Mouse (Mus musculus): ENCODE results near the gene Prepl. TPM values are rescaled to one million over a fixed set of nuclear protein-coding genes. Genes with fewer than 3 reads are reported as not detected.

Prepl gene
- polyA plus RNA-seq, 1 experiment from 2014 or later = 9.4 TPM

DNA sequence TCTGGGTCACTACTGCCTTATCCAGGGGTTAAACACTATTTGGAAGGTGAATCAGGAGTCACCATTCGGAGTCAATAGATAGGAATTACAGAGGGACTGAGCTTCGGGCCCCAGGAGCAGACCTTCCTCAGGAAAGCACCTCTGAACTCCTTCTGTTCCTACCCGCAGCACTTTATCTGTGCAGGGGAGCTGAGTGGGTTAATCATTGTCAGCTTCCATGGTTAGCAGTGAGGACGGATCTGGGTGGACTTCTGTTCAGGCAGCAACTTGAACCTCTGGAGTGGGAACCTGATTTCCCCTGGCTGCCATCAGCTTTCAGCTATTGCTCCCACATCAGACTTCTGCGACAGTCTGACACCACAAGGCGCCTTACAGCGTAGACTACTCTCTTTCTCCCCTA lies 49.1 kb downstream of the Prepl start:
- Histone ChIP-seq H3K4me3 (ENCODE audit: low read depth, low read length) (no peak overlapping the region), H3K27ac (ENCODE audit: low read length) (no peak overlapping the region), H3K9me3 (ENCODE audit: low read length) (no peaks in the 10 kb centered on the region), H3K4me2 (replicated peaks; ENCODE audit: low read depth, low read length) (no peak overlapping the region), H3K36me3 (ENCODE audit: insufficient read depth, low read length) (no peaks in the 10 kb centered on the region), H3K9ac (replicated peaks; ENCODE audit: low read depth) (no peak overlapping the region), H3K27me3 (replicated peaks; ENCODE audit: insufficient read depth, low read length) (no peaks in the 10 kb centered on the region), H3K4me1 (ENCODE audit: insufficient read depth, low read depth, low read length) (no peaks in the 10 kb centered on the region)
- WGBS = 38% methylated on average over 7 of the region's 7 CpGs
- ATAC-seq (no peak), DNase-seq (ENCODE audit: low spot score) (no peak)
- no peak for TF ChIP-seq CTCF (IDR thresholded peaks at IDR 0.05)
- TF ChIP-seq EP300 (IDR thresholded peaks at IDR 0.05) = no peak

DNA sequence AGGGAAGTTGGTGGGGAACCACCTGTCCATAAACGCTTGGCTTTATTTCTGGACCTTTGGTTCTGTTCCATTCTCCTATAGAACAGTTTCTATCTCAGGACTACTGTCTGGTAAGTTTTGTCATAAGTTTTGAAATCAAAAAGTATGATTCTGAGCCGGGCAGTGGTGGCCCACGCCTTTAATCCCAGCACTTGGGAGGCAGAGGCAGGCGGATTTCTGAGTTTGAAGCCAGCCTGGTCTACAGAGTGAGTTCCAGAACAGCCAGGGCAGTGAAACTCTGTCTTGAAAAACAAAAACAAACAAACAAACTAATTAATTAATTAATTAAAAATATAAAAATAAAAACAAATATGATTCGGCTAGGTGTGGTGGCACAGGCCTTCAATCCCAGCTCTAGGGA lies 51.3 kb downstream of the Prepl start:
- no peak overlapping the region for H3K4me2 ChIP-seq (replicated peaks; ENCODE audit: low read depth, low read length)
- no peak for DNase-seq (ENCODE audit: low spot score)
- H3K27me3 ChIP-seq (replicated peaks; ENCODE audit: insufficient read depth, low read length) = no peaks in the 10 kb centered on the region
- WGBS = 96% methylated on average over 5 of the region's 5 CpGs
- H3K4me1 ChIP-seq (ENCODE audit: insufficient read depth, low read depth, low read length) = no peaks in the 10 kb centered on the region
- TF ChIP-seq CTCF (IDR thresholded peaks at IDR 0.05) = no peak
- TF ChIP-seq EP300 (IDR thresholded peaks at IDR 0.05) = no peak
- no peak for ATAC-seq
- no peaks in the 10 kb centered on the region for H3K36me3 ChIP-seq (ENCODE audit: insufficient read depth, low read length)
- H3K4me3 ChIP-seq (ENCODE audit: low read depth, low read length) = no peak overlapping the region
- no peak overlapping the region for H3K27ac ChIP-seq (ENCODE audit: low read length)
- H3K9ac ChIP-seq (replicated peaks; ENCODE audit: low read depth) = no peak overlapping the region
- H3K9me3 ChIP-seq (ENCODE audit: low read length) = no peaks in the 10 kb centered on the region

DNA sequence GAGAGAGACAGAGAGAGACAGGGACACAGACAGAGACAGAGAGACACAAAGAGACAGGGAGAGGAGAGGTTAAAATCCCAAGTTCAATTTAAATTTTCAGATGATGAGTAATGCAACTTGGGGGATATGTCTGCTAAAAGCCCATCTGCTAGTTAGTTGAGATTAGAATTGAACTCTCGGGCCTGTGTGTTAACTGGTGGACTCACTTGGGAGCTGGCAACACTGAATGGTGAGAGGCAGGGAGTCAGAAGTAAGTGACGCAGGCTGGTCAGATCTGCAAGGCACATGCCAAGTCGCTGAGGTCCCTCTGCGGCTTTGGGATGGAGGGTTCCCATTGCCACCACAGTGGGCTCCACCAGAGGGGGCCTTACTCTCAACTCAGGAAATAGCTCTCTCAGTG lies 51.7 kb downstream of the Prepl start:
- ATAC-seq (no peak), DNase-seq (ENCODE audit: low spot score) (no peak)
- Histone ChIP-seq H3K4me2 (replicated peaks; ENCODE audit: low read depth, low read length) (no peak overlapping the region), H3K9me3 (ENCODE audit: low read length) (no peaks in the 10 kb centered on the region), H3K36me3 (ENCODE audit: insufficient read depth, low read length) (no peaks in the 10 kb centered on the region), H3K4me1 (ENCODE audit: insufficient read depth, low read depth, low read length) (no peaks in the 10 kb centered on the region), H3K9ac (replicated peaks; ENCODE audit: low read depth) (no peak overlapping the region), H3K27me3 (replicated peaks; ENCODE audit: insufficient read depth, low read length) (no peaks in the 10 kb centered on the region), H3K27ac (ENCODE audit: low read length) (no peak overlapping the region), H3K4me3 (ENCODE audit: low read depth, low read length) (no peak overlapping the region)
- TF ChIP-seq CTCF (IDR thresholded peaks at IDR 0.05) (no peak), EP300 (IDR thresholded peaks at IDR 0.05) (no peak)
- WGBS = 79% methylated on average over 4 of the region's 4 CpGs

DNA sequence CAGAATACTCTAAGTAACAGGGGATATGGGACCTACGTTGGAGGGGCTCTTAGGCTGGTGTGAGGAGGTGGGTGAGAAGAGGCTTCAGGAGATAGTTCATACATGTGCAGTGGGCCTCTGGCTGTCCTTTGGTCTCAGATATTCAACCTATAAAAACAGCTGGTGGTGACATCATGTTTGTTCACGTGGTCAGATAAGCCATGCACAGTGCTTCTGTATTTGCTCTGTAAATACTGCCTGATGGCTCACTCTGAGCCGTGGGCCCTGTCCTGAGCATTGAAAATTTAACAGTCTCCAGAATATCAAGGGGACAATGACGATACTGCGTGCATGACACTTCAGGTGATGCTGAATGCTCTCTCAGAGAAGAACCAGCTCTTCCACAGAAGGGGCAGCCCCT lies 52.2 kb downstream of the Prepl start:
- H3K27me3 ChIP-seq (replicated peaks; ENCODE audit: insufficient read depth, low read length) = no peaks in the 10 kb centered on the region
- H3K27ac ChIP-seq (ENCODE audit: low read length) = no peak overlapping the region
- H3K9me3 ChIP-seq (ENCODE audit: low read length) = no peaks in the 10 kb centered on the region
- 61% methylated on average over 5 of the region's 5 CpGs for WGBS
- ATAC-seq (no peak), DNase-seq (ENCODE audit: low spot score) (no peak)
- no peak overlapping the region for H3K4me3 ChIP-seq (ENCODE audit: low read depth, low read length)
- no peaks in the 10 kb centered on the region for H3K36me3 ChIP-seq (ENCODE audit: insufficient read depth, low read length)
- H3K4me1 ChIP-seq (ENCODE audit: insufficient read depth, low read depth, low read length) = no peaks in the 10 kb centered on the region
- no peak overlapping the region for H3K9ac ChIP-seq (replicated peaks; ENCODE audit: low read depth)
- H3K4me2 ChIP-seq (replicated peaks; ENCODE audit: low read depth, low read length) = no peak overlapping the region
- TF ChIP-seq EP300 (IDR thresholded peaks at IDR 0.05) = no peak
- no peak for TF ChIP-seq CTCF (IDR thresholded peaks at IDR 0.05)

DNA sequence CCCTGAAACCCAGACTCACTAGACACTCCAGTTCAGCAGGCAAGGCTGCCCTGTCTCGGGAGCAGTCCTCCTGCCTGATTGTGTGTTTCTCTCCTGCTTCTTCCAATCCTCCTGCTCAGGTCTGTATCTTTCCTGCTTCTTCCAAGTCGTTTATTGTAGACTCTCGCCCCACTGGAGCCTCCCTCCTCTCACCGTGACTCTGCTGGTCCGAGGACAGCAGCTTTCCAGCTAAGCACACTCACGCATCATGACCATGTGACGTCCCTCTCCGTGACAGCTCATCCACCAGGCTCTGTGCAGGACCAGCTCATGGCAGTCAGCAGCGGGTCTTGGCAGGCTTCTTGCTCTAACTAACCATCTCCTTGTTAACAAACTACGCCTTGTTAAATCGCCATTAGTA lies 56.0 kb downstream of the Prepl start:
- H3K4me1 ChIP-seq (ENCODE audit: insufficient read depth, low read depth, low read length) = no peaks in the 10 kb centered on the region
- H3K27ac ChIP-seq (ENCODE audit: low read length) = no peak overlapping the region

DNA sequence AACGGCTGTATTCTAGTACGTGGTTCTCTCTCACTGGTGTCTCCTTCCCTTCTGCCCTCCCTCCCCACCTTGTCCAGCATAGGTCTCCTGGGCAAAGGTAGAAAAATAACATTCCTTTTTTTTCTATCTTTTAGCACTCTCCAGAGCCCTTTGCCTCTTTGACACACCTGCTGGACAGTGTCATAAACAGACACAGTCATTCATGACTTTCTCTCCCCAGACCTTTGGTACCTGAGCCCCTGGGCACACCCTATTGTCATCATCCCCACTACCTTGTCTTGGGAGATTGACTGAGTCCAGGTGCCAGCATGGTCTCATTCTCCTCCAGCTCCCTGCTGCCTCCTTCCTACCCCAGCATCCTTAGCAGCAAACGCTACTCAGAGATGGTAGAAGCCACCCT lies 57.0 kb downstream of the Prepl start:
- Histone ChIP-seq H3K9ac (replicated peaks; ENCODE audit: low read depth) (no peak overlapping the region), H3K27ac (ENCODE audit: low read length) (no peak overlapping the region), H3K4me1 (ENCODE audit: insufficient read depth, low read depth, low read length) (no peaks in the 10 kb centered on the region), H3K36me3 (ENCODE audit: insufficient read depth, low read length) (no peaks in the 10 kb centered on the region), H3K4me2 (replicated peaks; ENCODE audit: low read depth, low read length) (no peak overlapping the region), H3K9me3 (ENCODE audit: low read length) (no peaks in the 10 kb centered on the region), H3K4me3 (ENCODE audit: low read depth, low read length) (no peak overlapping the region), H3K27me3 (replicated peaks; ENCODE audit: insufficient read depth, low read length) (no peaks in the 10 kb centered on the region)
- no peak for ATAC-seq
- WGBS = 71% methylated on average over 3 of the region's 3 CpGs
- no peak for DNase-seq (ENCODE audit: low spot score)
- TF ChIP-seq CTCF (IDR thresholded peaks at IDR 0.05) (no peak), EP300 (IDR thresholded peaks at IDR 0.05) (no peak)

More for the DNA sequence above, 56.0 kb downstream of the Prepl start:
- TF ChIP-seq CTCF (IDR thresholded peaks at IDR 0.05) (no peak), EP300 (IDR thresholded peaks at IDR 0.05) (no peak)
- DNase-seq (ENCODE audit: low spot score) (no peak), ATAC-seq (peak; percentile 44; the same call in 1 of the 2 replicates)
- Histone ChIP-seq H3K9ac (replicated peaks; ENCODE audit: low read depth) (no peak overlapping the region), H3K27me3 (replicated peaks; ENCODE audit: insufficient read depth, low read length) (no peaks in the 10 kb centered on the region), H3K9me3 (ENCODE audit: low read length) (no peaks in the 10 kb centered on the region), H3K4me3 (ENCODE audit: low read depth, low read length) (no peak overlapping the region), H3K36me3 (ENCODE audit: insufficient read depth, low read length) (no peaks in the 10 kb centered on the region), H3K4me2 (replicated peaks; ENCODE audit: low read depth, low read length) (no peak overlapping the region)
- 35% methylated on average over 11 of the region's 11 CpGs for WGBS

DNA sequence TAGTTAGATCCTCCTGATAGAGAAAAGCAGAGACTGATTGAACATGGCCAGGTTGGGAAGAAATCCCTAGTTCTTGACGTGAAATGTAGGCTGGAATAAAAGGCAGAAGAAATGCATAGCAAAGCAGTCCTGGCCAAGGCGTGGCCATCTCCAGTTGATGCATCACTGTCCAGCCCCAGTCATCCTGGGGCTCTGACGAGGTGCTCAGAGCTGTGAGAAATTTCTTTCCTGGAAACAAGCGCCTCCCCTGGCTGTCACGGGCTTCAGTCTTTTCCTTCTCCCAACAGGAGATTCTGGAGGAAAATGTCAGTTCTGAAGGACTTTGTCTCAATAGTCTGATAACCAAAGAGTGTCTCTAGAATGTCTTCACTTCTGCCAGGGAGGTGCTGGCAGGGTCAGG lies 59.4 kb downstream of the Prepl start:
- ATAC-seq (no peak), DNase-seq (ENCODE audit: low spot score) (no peak)
- Histone ChIP-seq H3K4me2 (replicated peaks; ENCODE audit: low read depth, low read length) (no peak overlapping the region), H3K27ac (ENCODE audit: low read length) (no peak overlapping the region), H3K36me3 (ENCODE audit: insufficient read depth, low read length) (no peaks in the 10 kb centered on the region), H3K9ac (replicated peaks; ENCODE audit: low read depth) (no peak overlapping the region), H3K9me3 (ENCODE audit: low read length) (no peaks in the 10 kb centered on the region), H3K4me3 (ENCODE audit: low read depth, low read length) (no peak overlapping the region), H3K27me3 (replicated peaks; ENCODE audit: insufficient read depth, low read length) (no peaks in the 10 kb centered on the region), H3K4me1 (ENCODE audit: insufficient read depth, low read depth, low read length) (no peaks in the 10 kb centered on the region)
- TF ChIP-seq EP300 (IDR thresholded peaks at IDR 0.05) (no peak), CTCF (IDR thresholded peaks at IDR 0.05) (no peak)
- WGBS = 57% methylated on average over 5 of the region's 5 CpGs

Measured in lung, postnatal 0 days (tissue).